Mouse (Mus musculus): ENCODE data around the gene Akap5.

Akap5 gene

DNA sequence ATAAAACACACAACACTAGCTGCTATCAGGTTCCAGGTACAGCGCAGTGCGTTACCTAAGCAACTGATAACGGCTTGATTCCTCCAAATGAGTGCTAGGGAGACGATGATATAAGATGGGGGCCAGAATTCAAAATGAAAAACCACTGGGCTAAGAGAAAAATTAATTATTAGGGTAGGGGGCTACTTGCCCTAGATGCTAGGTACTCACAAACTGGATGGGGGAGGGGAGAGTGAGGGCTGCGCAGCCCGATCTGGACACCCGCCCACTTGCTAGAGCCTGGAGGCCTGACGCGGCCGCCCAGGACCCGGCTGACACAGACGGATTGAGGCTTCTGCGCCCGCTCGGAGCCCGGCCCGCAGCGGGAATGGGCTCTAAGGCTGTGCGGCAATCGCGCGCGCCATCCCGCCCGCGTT is 44.1 kb downstream of the Akap5 start:
- peak; percentile 78 for DNase-seq (ENCODE audit: low spot score)

DNA sequence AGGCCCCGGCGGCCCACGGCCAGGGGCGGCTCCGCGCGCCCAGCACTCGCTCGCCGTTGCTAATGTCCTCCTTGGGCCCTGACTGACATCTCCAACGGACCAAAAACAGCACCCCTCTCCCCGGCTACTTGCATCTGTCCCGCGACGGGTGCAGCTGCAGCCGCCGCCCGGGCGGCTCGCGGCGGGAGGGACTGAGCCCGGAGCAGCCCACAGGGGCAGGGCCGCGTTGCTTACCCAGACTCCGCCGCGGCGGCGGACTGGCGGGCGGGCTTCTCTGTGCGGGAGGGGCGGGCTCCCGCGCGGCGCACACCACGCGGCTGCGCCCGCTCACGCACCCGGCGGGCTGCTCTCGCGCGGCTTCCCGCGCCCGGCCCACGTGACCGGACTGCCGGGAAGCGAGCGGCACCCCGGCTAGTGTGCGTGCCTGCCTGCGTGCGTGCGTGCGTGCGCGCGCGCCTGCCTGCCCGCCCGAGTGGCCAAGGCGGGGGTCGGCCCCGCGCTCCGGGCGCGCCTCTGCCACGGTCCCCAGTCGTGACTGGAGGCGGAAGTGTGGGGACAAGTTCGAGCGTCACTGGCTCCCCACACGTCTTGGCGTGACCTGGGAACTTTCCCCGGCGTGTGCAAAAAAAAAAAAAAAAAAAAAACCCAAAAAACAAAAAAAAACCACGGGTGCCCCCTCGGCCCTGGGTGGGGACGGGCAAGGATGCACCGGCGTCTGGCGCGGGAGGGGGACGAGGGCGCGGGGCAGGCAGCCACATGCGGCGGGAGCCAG is 44.7 kb downstream of the Akap5 start, which contains the start of gene Zbtb25:
Gene Zbtb25 (minus strand): TSS at position 397 of the 772 bp plus-strand sequence.
- DNase-seq (ENCODE audit: low spot score): peak; percentile 88

DNA sequence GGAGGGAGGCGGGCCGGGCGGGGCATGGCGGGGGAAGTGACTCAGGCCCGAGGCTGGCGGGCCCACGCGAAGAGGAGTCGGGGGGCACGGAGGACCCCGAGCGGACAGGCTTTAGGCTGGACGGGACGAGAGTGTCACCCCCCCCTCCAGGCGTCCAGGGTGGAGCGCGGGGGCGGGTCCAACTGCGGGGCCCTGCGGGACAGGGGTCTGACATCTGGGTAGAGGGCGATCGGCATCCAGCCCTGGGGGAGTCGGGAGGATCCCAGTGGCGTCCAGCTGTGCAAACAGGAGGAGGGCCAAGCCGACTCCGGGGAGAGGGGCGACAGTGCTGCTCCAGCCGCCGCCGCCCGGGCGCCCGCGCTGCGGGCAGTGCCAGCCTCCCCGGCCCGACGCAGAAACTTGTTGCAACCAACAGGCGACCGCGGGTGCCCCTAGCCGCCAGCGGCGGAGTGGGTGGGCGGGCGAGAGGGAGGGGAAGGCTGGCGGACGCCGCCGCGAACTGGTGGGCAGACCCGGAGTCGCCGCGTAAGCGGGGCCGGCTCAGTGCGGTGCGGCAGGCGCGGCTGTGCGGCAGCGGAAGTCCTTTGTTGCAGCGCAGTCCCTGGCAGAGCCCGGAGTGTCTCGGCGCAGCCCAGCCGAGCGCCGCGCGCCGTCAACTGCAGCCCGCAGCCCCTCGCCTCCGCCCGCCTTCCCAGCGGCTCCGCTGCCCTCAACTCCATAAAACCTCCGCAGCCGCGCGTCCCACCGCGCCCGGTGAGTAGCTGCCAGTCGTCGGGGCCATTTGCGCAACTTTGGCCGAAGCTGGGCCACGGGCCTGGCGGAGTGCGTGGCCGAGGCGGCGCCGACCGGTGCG is 45.5 kb downstream of the Akap5 start, which contains the start of gene Zbtb1:
Gene Zbtb1 (plus strand): TSS at position 289 of the 853 bp plus-strand sequence.
- DNase-seq (ENCODE audit: low spot score): peak; percentile 84

- peak; percentile 87 for DNase-seq (ENCODE audit: low spot score)
These were observed 46.3 kb downstream of the Akap5 start for GRCm38 (mm10) chr12:76370831-76371571.

- DNase-seq (ENCODE audit: low spot score): no peak
These were observed 47.4 kb downstream of the Akap5 start for GRCm38 (mm10) chr12:76372046-76372445.

DNA sequence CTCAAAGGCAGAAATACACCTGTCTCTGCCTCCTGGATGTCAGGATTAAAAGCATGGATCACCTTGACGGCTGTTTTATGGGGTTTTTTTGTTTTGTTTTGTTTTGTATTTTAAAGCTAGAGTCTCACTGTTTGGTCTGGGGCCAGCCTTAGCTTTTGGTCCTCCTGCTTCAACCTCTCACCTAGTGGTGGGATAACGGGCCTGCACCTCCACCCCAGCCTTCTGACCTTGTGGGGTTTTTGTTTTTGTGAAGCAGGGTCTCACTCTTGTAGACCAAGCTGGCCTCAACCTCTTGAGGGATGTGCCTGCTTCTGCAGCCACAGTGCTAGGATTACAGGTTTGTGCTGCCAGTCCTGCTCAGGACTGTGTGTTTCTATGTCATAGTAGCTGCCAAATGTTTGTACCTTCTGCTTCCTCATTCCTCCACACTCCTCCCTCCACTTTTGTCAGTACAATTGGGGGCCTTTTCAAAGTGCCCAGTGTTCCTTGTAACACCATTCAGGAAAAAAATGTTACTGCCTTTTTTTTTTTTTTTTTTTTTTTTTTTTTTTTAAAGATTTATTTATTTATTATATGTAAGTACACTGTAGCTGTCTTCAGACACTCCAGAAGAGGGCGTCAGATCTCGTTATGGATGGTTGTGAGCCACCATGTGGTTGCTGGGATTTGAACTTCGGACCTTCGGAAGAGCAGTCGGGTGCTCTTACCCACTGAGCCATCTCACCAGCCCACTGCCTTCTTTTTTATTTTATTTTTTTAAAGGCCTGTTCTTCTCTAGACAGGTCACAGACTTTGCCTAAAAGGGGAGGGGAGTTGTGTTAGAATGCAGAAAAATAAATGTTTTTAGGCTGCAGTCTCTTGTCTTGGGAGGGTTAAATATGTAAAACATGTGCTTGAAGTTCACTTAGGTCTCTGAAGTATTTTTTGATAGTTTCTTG is 48.5 kb downstream of the Akap5 start:
- no peak for DNase-seq (ENCODE audit: low spot score)

GRCm38 (mm10) chr12:76373991-76374390 is 49.3 kb downstream of the Akap5 start:
- DNase-seq (ENCODE audit: low spot score): no peak

DNA sequence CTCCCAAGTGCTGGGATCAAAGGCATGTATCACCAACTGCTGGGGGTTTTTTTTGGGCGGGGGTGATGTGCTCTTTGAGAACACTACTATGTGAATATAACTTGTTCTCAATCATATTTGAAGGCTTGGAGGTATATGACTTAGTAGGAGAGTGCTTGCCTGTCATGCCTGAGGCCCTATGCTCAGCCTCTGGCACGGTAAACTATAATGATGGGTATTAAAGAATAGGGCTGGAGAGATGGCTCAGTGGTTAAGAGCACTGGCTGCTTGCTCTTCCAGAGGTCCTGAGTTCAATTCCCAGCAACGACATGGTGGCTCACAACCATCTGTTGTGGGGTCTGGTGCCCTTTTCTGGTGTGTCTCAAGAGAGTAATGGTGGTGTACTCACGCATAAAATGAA is 50.2 kb downstream of the Akap5 start:
- DNase-seq (ENCODE audit: low spot score): no peak

- DNase-seq (ENCODE audit: low spot score): no peak
These were observed 50.8 kb downstream of the Akap5 start for GRCm38 (mm10) chr12:76375506-76375905.

GRCm38 (mm10) chr12:76376649-76377048 is 52.0 kb downstream of the Akap5 start:
- no peak for DNase-seq (ENCODE audit: low spot score)

DNA sequence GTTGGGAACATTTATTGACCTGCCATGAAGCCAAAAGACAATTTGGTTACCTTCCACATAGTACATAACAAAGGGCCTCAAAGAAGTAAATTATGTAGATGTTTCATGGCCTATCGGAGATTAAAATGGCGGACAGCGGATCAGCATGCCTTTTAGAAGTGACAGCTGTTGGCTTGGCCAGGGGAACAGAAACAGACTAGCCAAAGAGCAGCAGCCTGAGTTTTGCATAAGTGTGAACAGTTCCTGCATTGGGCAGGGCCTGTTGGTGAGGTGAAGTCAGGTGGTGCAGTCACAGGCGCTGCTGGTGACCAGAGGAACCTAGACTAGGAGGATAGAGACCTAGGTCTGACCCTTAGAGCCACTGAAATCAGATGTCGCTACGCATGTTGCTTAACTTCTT is 52.4 kb downstream of the Akap5 start:
- no peak for DNase-seq (ENCODE audit: low spot score)

DNA sequence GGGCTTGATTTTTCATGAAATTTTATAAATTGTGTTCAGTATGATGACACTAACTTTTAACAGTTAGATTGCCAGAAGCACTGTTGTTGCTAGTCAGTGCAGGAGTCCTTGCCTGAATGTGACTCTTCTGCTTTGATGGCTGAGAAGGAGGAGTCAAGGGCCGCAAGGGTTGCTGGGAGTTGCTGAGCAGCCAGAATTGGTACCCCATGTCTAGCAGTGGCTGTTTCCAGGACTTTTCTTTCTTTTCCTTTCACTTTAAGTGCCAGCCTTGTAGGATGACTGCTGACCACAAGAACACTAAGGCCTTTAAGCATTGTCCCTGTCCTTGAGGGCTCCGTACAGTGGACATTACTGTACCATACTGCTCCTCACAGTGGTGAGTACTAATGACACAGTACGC is 53.0 kb downstream of the Akap5 start:
- no peak for DNase-seq (ENCODE audit: low spot score)

GRCm38 (mm10) chr12:76378556-76378955 is 53.9 kb downstream of the Akap5 start:
- DNase-seq (ENCODE audit: low spot score): no peak

DNA sequence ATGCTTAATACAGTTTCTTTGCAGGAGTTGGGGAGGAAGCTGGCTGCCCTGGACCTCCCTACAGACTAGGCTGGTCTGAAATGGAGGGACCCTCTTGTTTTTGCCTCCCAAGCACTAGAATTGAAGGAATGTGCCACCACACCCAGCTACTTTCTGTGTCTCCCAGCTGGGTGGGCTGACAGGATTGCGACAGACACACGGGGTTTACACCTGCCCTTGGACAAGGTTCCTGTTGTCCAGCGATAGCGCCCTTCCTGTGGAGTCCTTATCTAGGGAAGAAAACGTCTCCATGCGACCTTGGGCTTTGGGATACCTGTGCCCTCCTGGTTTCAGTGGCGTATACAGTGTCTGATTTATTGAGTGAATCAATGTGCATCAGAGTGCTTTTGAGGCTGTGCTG is 55.5 kb downstream of the Akap5 start:
- no peak for DNase-seq (ENCODE audit: low spot score)
